Mouse (Mus musculus) heart, adult 2 months (tissue): ENCODE data around the gene Add3. TPM values are rescaled to one million over a fixed set of nuclear protein-coding genes. Genes with fewer than 3 reads are reported as not detected.

Source experiments
- DNase-seq, 2 experiments: peaks; one replicate each; pipeline ENCODE4 v3.0.0; 2021
- H3K27ac ChIP-seq: fragments of 200-600 bp; 2 replicates; pipeline ENCODE4 v1.8.1; 2022
- H3K27me3 ChIP-seq: fragments of 200-500 bp; 2 replicates; pipeline ENCODE4 v1.6.1; 2012; ENCODE audit warnings: mild to moderate bottlenecking, low read length, inconsistent platforms, mixed read lengths; ENCODE audit not compliant: control insufficient read depth, insufficient read depth
- H3K36me3 ChIP-seq: fragments of 200-500 bp; 2 replicates; pipeline ENCODE4 v1.6.1; 2012; ENCODE audit warnings: low read length, inconsistent platforms; ENCODE audit not compliant: control insufficient read depth, insufficient read depth
- H3K4me1 ChIP-seq: fragments of 200-500 bp; 2 replicates; pipeline ENCODE4 v1.6.1; 2011; ENCODE audit warnings: low read length; ENCODE audit not compliant: control insufficient read depth, insufficient read depth
- H3K4me3 ChIP-seq: fragments of 200-600 bp; 2 replicates; pipeline ENCODE4 v1.8.1; 2022
- H3K79me2 ChIP-seq: fragments of 200-500 bp; replicated peaks from 2 replicates; pipeline ENCODE4 v1.6.1; 2012; ENCODE audit warnings: mild to moderate bottlenecking, inconsistent platforms, low read length, moderate library complexity, mixed read lengths; ENCODE audit not compliant: control insufficient read depth, insufficient read depth
- H3K9ac ChIP-seq: fragments of 200-500 bp; 2 replicates; pipeline ENCODE4 v1.6.1; 2012; ENCODE audit warnings: low read depth, mild to moderate bottlenecking, control low read depth, inconsistent platforms, low read length, mixed read lengths
- CTCF ChIP-seq: fragments of 200-600 bp; IDR thresholded peaks from 2 replicates; pipeline ENCODE4 v1.8.1; 2022; ENCODE audit warnings: antibody characterized with exemption, mild to moderate bottlenecking, moderate library complexity
- EP300 ChIP-seq: fragments of 200-500 bp; IDR thresholded peaks from 2 replicates; pipeline ENCODE4 v1.6.1; 2011; ENCODE audit warnings: low read depth, low read length, control low read depth; ENCODE audit not compliant: insufficient read depth
- POLR2A ChIP-seq: fragments of 200-500 bp; IDR thresholded peaks from 2 replicates; pipeline ENCODE4 v1.6.1; 2011; ENCODE audit warnings: mild to moderate bottlenecking, low read depth, low read length, control low read depth; ENCODE audit not compliant: insufficient read depth
- whole genome bisulfite sequencing: fragments of 180-500 bp; shearing (Covaris S2); methylation state at CpG from one replicate; pipeline ENCODE4 v1.1.7; 2018; 5-methylcytosine and 5-hydroxymethylcytosine counted together
- intact Hi-C: fragments of 180-260 bp; cut with DNase I; formaldehyde crosslinking; loops from one replicate; pipeline ENCODE4 v1.15.1; 2025
- polyA plus RNA-seq: library from polyadenylated mRNA; depleted of rRNA; stranded (reverse); fragments of >200 nt; gene quantifications from 2 replicates; pipeline ENCODE4 v1.2.3, GENCODE M21; 2012
- total RNA-seq, 2 experiments: library from RNA; stranded (reverse); gene quantifications; 2 replicates each; pipeline ENCODE4 v1.2.3; 2021

Gene Add3
- total and polyA plus RNA-seq, 3 experiments: 25.2 to 50.5 (median 38.9) TPM

- no peak for DNase-seq
- Histone ChIP-seq H3K36me3 (no peaks in the 10 kb centered on the region), H3K27me3 (no peaks in the 10 kb centered on the region), H3K79me2 (no peaks in the 10 kb centered on the region), H3K4me1 (peaks cover 3% of the 10 kb centered on the region), H3K4me3 (no peak overlapping the region), H3K27ac (no peak overlapping the region), H3K9ac (no peak overlapping the region)
- TF ChIP-seq CTCF: no peak
- TF ChIP-seq POLR2A: no peak
- no peak for TF ChIP-seq EP300
- intact Hi-C loops: no loop called here
- 87% methylated on average over 13 of the region's 13 CpGs for WGBS
These were observed 118.7 kb downstream of the Add3 start for GRCm38 (mm10) chr19:53258740-53259506.

- Histone ChIP-seq H3K27me3 (no peaks in the 10 kb centered on the region), H3K9ac (no peak overlapping the region), H3K27ac (no peak overlapping the region), H3K79me2 (no peaks in the 10 kb centered on the region), H3K36me3 (no peaks in the 10 kb centered on the region), H3K4me1 (peaks cover 3% of the 10 kb centered on the region), H3K4me3 (no peak overlapping the region)
- intact Hi-C loops: no loop called here
- whole genome bisulfite sequencing: 64% methylated on average over 5 of the region's 5 CpGs
- DNase-seq: no peak
- TF ChIP-seq EP300 (no peak), POLR2A (no peak), CTCF (no peak)
These were observed 119.3 kb downstream of the Add3 start for GRCm38 (mm10) chr19:53259541-53259940.

- Histone ChIP-seq H3K27ac (no peak overlapping the region), H3K36me3 (no peaks in the 10 kb centered on the region), H3K79me2 (no peaks in the 10 kb centered on the region), H3K27me3 (no peaks in the 10 kb centered on the region), H3K4me1 (peaks cover 3% of the 10 kb centered on the region), H3K9ac (no peak overlapping the region), H3K4me3 (no peak overlapping the region)
- no peak for DNase-seq
- 77% methylated on average over 10 of the region's 10 CpGs for whole genome bisulfite sequencing
- intact Hi-C loops: no loop called here
- TF ChIP-seq EP300 (no peak), CTCF (no peak), POLR2A (no peak)
These were observed 120.0 kb downstream of the Add3 start for GRCm38 (mm10) chr19:53260261-53260660.

- whole genome bisulfite sequencing: 88% methylated on average over 4 of the region's 4 CpGs
- Histone ChIP-seq H3K4me3 (no peak overlapping the region), H3K27me3 (no peaks in the 10 kb centered on the region), H3K27ac (no peak overlapping the region), H3K36me3 (no peaks in the 10 kb centered on the region), H3K4me1 (peaks cover 3% of the 10 kb centered on the region), H3K79me2 (no peaks in the 10 kb centered on the region), H3K9ac (no peak overlapping the region)
- intact Hi-C loops: no loop called here
- no peak for TF ChIP-seq POLR2A
- TF ChIP-seq CTCF: no peak
- TF ChIP-seq EP300: no peak
- no peak for DNase-seq
These were observed 120.6 kb downstream of the Add3 start for GRCm38 (mm10) chr19:53260828-53261227.

GRCm38 (mm10) chr19:53262061-53262460 lies 121.8 kb downstream of the Add3 start:
- no peak for TF ChIP-seq POLR2A
- no peak for TF ChIP-seq EP300
- TF ChIP-seq CTCF: no peak
- intact Hi-C loops: no loop called here
- no peaks in the 10 kb centered on the region for H3K36me3 ChIP-seq
- no peak overlapping the region for H3K27ac ChIP-seq
- H3K4me3 ChIP-seq: no peak overlapping the region
- peaks cover 2% of the 10 kb centered on the region for H3K4me1 ChIP-seq
- DNase-seq: no peak
- WGBS: 84% methylated on average over 7 of the region's 7 CpGs
- no peaks in the 10 kb centered on the region for H3K27me3 ChIP-seq
- H3K79me2 ChIP-seq: no peaks in the 10 kb centered on the region
- H3K9ac ChIP-seq: no peak overlapping the region
